Mouse (Mus musculus): ENCODE data around the gene Gm49384. TPM values are rescaled to one million over a fixed set of nuclear protein-coding genes. Genes with fewer than 3 reads are reported as not detected.

The Gm49384 gene
- polyA plus RNA-seq, 1 experiment from 2014 or later, result 29.8 TPM

- no peak for ATAC-seq (ENCODE audit: low FRiP score, low TSS enrichment)
Measured at GRCm38 (mm10) chr12:69150049-69150448, 54.0 kb downstream of the Gm49384 start.

GRCm38 (mm10) chr12:69147166-69147735 is 56.8 kb downstream of the Gm49384 start:
- WGBS, result 91% methylated on average over 5 of the region's 5 CpGs
- Histone ChIP-seq H3K4me3 (ENCODE audit: low read length) (no peak overlapping the region), H3K9ac (ENCODE audit: low read depth, low read length) (no peak overlapping the region), H3K4me1 (ENCODE audit: control insufficient read depth, insufficient read depth, low read length) (no peaks in the 10 kb centered on the region), H3K27me3 (ENCODE audit: control insufficient read depth, insufficient read depth, low read length) (no peaks in the 10 kb centered on the region), H3K9me3 (ENCODE audit: control insufficient read depth, low read length) (no peaks in the 10 kb centered on the region), H3K36me3 (ENCODE audit: control insufficient read depth, insufficient read depth, low read length) (no peaks in the 10 kb centered on the region), H3K27ac (ENCODE audit: low read depth, low read length) (no peak overlapping the region), H3K4me2 (replicated peaks; ENCODE audit: low read depth, low read length) (no peak overlapping the region)
- no peak for ATAC-seq (ENCODE audit: low FRiP score, low TSS enrichment)

More at GRCm38 (mm10) chr12:69150049-69150448, 54.0 kb downstream of the Gm49384 start:
- Histone ChIP-seq H3K9ac (ENCODE audit: low read depth, low read length) (no peak overlapping the region), H3K27me3 (ENCODE audit: control insufficient read depth, insufficient read depth, low read length) (no peaks in the 10 kb centered on the region), H3K9me3 (ENCODE audit: control insufficient read depth, low read length) (no peaks in the 10 kb centered on the region), H3K4me3 (ENCODE audit: low read length) (no peak overlapping the region), H3K27ac (ENCODE audit: low read depth, low read length) (no peak overlapping the region), H3K4me1 (ENCODE audit: control insufficient read depth, insufficient read depth, low read length) (no peaks in the 10 kb centered on the region), H3K36me3 (ENCODE audit: control insufficient read depth, insufficient read depth, low read length) (no peaks in the 10 kb centered on the region), H3K4me2 (replicated peaks; ENCODE audit: low read depth, low read length) (no peak overlapping the region)
- 83% methylated on average over 13 of the region's 13 CpGs for WGBS

- H3K9me3 ChIP-seq (ENCODE audit: control insufficient read depth, low read length), result no peaks in the 10 kb centered on the region
- H3K4me1 ChIP-seq (ENCODE audit: control insufficient read depth, insufficient read depth, low read length), result no peaks in the 10 kb centered on the region
- ATAC-seq (ENCODE audit: low FRiP score, low TSS enrichment), result no peak
- no peak overlapping the region for H3K27ac ChIP-seq (ENCODE audit: low read depth, low read length)
- H3K4me3 ChIP-seq (ENCODE audit: low read length), result no peak overlapping the region
- H3K4me2 ChIP-seq (replicated peaks; ENCODE audit: low read depth, low read length), result no peak overlapping the region
- H3K27me3 ChIP-seq (ENCODE audit: control insufficient read depth, insufficient read depth, low read length), result no peaks in the 10 kb centered on the region
- 82% methylated on average over 6 of the region's 6 CpGs for WGBS
- no peaks in the 10 kb centered on the region for H3K36me3 ChIP-seq (ENCODE audit: control insufficient read depth, insufficient read depth, low read length)
- H3K9ac ChIP-seq (ENCODE audit: low read depth, low read length), result no peak overlapping the region
Measured at GRCm38 (mm10) chr12:69143460-69143859, 60.6 kb downstream of the Gm49384 start.

- Histone ChIP-seq H3K27me3 (ENCODE audit: control insufficient read depth, insufficient read depth, low read length) (no peaks in the 10 kb centered on the region), H3K4me2 (replicated peaks; ENCODE audit: low read depth, low read length) (no peak overlapping the region), H3K9ac (ENCODE audit: low read depth, low read length) (no peak overlapping the region), H3K4me3 (ENCODE audit: low read length) (no peak overlapping the region), H3K27ac (ENCODE audit: low read depth, low read length) (no peak overlapping the region), H3K4me1 (ENCODE audit: control insufficient read depth, insufficient read depth, low read length) (no peaks in the 10 kb centered on the region), H3K9me3 (ENCODE audit: control insufficient read depth, low read length) (no peaks in the 10 kb centered on the region), H3K36me3 (ENCODE audit: control insufficient read depth, insufficient read depth, low read length) (no peaks in the 10 kb centered on the region)
- peak; percentile 35; the same call in 1 of the 2 replicates for ATAC-seq (ENCODE audit: low FRiP score, low TSS enrichment)
- WGBS, result 88% methylated on average over 7 of the region's 7 CpGs
Measured at GRCm38 (mm10) chr12:69139841-69140240, 64.2 kb downstream of the Gm49384 start.

Small RNA genes within 50 kb of the gene (microRNA-seq; reads per million reads assigned to microRNA genes)
- gene Gm47287 (not detected), gene Gm47295 (not detected)

Other genes with a start within 250 kb of the Gm49384 start
- gene Rps29, start 45.1 kb downstream of the Gm49384 start, polyA plus RNA-seq (2014; fragmentation: Nextera tagmentation; extraction: Ambion mirVana), result 1,793 and 2,428 TPM in 2 replicates
- gene Lrr1, start 35.5 kb downstream of the Gm49384 start, polyA plus RNA-seq (2014; fragmentation: Nextera tagmentation; extraction: Ambion mirVana), result 26.3 and 33.0 TPM in 2 replicates
- gene Rpl36al, start 20.2 kb downstream of the Gm49384 start, polyA plus RNA-seq (2014; fragmentation: Nextera tagmentation; extraction: Ambion mirVana), result 642 and 884 TPM in 2 replicates
- gene Mgat2, start 20.1 kb downstream of the Gm49384 start, polyA plus RNA-seq (2014; fragmentation: Nextera tagmentation; extraction: Ambion mirVana), result 44.1 and 56.4 TPM in 2 replicates
- 33.4 and 37.1 TPM in 2 replicates for gene Gm49383, start 7.2 kb downstream of the Gm49384 start, polyA plus RNA-seq (2014; fragmentation: Nextera tagmentation; extraction: Ambion mirVana)
- gene Dnaaf2, start 5.8 kb downstream of the Gm49384 start, polyA plus RNA-seq (2014; fragmentation: Nextera tagmentation; extraction: Ambion mirVana), result 8.6 and 10.5 TPM in 2 replicates
- gene Pole2, start 23.9 kb upstream of the Gm49384 start, polyA plus RNA-seq (2014; fragmentation: Nextera tagmentation; extraction: Ambion mirVana), result 32.1 and 39.0 TPM in 2 replicates
- gene Klhdc1, start 36.9 kb upstream of the Gm49384 start, polyA plus RNA-seq (2014; fragmentation: Nextera tagmentation; extraction: Ambion mirVana), result 4.6 and 5.7 TPM in 2 replicates
- 161 and 174 TPM in 2 replicates for gene Klhdc2, start 92.4 kb upstream of the Gm49384 start, polyA plus RNA-seq (2014; fragmentation: Nextera tagmentation; extraction: Ambion mirVana)
- gene Nemf, start 152.9 kb upstream of the Gm49384 start, polyA plus RNA-seq (2014; fragmentation: Nextera tagmentation; extraction: Ambion mirVana), result 91.4 and 92.5 TPM in 2 replicates
- gene Arf6, start 167.9 kb upstream of the Gm49384 start, polyA plus RNA-seq (2014; fragmentation: Nextera tagmentation; extraction: Ambion mirVana), result 59.7 and 75.0 TPM in 2 replicates
- 1.3 and 2.9 TPM in 2 replicates for gene Gm9887, start 168.2 kb upstream of the Gm49384 start, polyA plus RNA-seq (2014; fragmentation: Nextera tagmentation; extraction: Ambion mirVana)